Mouse (Mus musculus): ENCODE measurements at regions not wholly inside any gene's neighbourhood (a gene's known extent, or its start where the extent isn't known, plus 50 kb on each side); places are given as distances from the start of the nearest gene placed in this dataset.

DNA sequence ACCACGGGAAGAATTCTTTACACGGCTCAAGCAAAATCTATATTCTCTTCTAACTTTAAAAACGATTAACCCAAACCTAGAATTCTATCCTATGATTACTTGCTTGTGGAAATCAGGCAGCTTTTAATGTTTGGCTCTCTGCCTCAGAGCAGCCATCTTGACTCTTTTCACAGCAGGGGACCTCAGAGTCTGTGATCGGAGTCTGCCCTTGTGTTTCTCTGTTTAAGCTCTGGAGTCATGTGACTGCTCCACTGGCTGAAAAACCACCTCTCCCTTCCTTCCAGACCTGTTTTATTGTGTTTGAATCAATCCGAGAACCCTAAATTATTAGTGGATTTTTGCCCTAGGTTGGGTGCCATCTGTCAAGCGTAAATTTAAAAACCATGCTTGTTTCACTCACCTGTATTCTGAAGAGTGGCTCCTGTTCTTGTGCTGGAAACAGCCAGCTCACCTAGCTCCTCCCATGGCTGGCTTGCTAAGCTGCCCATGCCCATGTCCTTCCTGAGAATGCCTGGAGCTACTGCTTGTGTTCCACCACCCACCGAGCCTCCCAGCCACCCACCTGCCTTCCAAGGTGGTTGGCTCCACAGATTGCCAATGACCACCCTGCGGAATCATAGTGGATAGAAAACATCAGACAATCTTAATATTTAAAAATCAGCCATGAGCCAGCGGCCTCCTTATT is 62.6 kb downstream of the Perp start:
- no peaks in the 10 kb centered on the region for H3K27me3 ChIP-seq (ENCODE audit: insufficient read depth, low read length)
- H3K9me3 ChIP-seq (ENCODE audit: low read length), result no peaks in the 10 kb centered on the region
- no peak for TF ChIP-seq CTCF (conservative IDR thresholded peaks at IDR 0.05; ENCODE audit: low read length)
- no peak for TF ChIP-seq NANOG (IDR thresholded peaks at IDR 0.05; ENCODE audit: borderline replicate concordance, low read length)
- TF ChIP-seq POU5F1 (IDR thresholded peaks at IDR 0.05; ENCODE audit: borderline replicate concordance, low read length), result no peak
- peaks cover 12% of the 10 kb centered on the region for H3K4me1 ChIP-seq (replicated peaks; ENCODE audit: low read depth, low read length)
- no peaks in the 10 kb centered on the region for H3K36me3 ChIP-seq (ENCODE audit: insufficient read depth, low read length)
- H3K4me3 ChIP-seq (replicated peaks; ENCODE audit: low read length), result no peak overlapping the region

DNA sequence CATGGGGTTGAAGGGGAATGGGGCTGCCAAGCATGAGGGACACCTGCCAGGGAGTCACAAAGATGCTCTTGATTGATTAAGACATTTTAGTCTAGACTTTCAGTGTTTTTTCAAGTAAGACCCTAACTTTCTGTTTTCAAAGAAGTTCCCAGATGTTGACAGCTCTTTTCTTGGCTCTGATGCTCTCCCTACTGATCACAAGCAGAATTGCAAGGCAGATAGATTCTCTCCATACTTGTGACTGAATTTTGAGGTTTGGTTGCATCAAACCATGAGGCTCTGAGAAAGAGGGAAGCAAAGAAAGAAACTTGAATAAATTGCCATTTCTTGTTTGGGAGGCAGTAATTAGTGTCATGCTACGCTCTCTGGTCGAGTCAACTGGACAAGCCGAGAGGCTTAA is 64.5 kb downstream of the Perp start:
- H3K36me3 ChIP-seq (ENCODE audit: insufficient read depth, low read length), result no peaks in the 10 kb centered on the region
- no peaks in the 10 kb centered on the region for H3K9me3 ChIP-seq (ENCODE audit: low read length)
- H3K4me1 ChIP-seq (replicated peaks; ENCODE audit: low read depth, low read length), result peaks cover 12% of the 10 kb centered on the region
- H3K27me3 ChIP-seq (ENCODE audit: insufficient read depth, low read length), result no peaks in the 10 kb centered on the region
- no peak overlapping the region for H3K4me3 ChIP-seq (replicated peaks; ENCODE audit: low read length)
- TF ChIP-seq CTCF (conservative IDR thresholded peaks at IDR 0.05; ENCODE audit: low read length) (peak; percentile 39), NANOG (IDR thresholded peaks at IDR 0.05; ENCODE audit: borderline replicate concordance, low read length) (no peak)

DNA sequence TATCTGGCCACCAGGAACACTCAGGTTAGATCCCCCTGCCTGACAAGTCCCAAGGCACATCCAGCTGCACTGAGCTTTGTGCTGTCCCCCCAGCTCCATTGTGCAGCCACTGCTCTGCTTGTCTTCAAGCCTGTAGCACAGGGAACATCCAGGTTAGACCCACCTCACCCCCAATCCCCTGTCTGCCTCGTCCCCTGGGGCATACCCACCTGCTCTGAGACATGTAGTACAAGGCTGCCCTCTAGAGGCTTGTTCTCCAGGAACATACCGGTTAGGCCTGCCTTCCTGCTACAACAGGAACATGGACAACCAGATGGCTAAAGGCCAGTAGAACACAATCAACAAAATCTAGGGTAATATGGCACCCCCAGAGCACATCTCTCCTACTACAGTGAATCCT is 66.1 kb downstream of the Perp start:
- TF ChIP-seq POU5F1 (IDR thresholded peaks at IDR 0.05; ENCODE audit: borderline replicate concordance, low read length), result no peak
- no peak for TF ChIP-seq NANOG (IDR thresholded peaks at IDR 0.05; ENCODE audit: borderline replicate concordance, low read length)
- TF ChIP-seq CTCF (conservative IDR thresholded peaks at IDR 0.05; ENCODE audit: low read length), result peak; percentile 22
- no peaks in the 10 kb centered on the region for H3K27me3 ChIP-seq (ENCODE audit: insufficient read depth, low read length)
- H3K9me3 ChIP-seq (ENCODE audit: low read length), result no peaks in the 10 kb centered on the region
- H3K36me3 ChIP-seq (ENCODE audit: insufficient read depth, low read length), result no peaks in the 10 kb centered on the region
- peaks cover 7% of the 10 kb centered on the region for H3K4me1 ChIP-seq (replicated peaks; ENCODE audit: low read depth, low read length)
- H3K4me3 ChIP-seq (replicated peaks; ENCODE audit: low read length), result no peak overlapping the region

DNA sequence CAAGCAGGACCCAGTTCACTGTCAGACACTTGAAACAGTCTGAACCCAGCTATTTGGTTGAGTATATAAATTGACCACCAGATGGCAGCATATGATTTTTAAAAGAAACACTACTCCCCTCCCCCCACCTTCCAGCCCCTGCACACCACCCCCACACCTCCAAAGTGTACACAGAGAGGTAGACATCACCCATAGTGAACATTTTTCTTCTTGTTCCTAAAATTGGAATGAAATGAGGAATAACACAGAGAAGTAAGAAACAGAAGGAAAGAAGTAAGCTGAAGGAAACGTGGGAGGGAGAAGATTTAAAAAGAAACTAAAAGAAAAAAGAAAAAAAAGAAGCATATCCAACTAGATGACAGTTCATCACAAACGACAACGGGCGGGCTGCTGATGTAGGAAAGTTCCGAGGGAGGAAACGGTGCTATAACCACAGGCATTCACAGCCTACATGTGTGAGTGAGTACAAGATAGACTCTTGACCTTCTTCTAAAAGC is 72.3 kb downstream of the Perp start:
- TF ChIP-seq NANOG (IDR thresholded peaks at IDR 0.05; ENCODE audit: borderline replicate concordance, low read length) (no peak), POU5F1 (IDR thresholded peaks at IDR 0.05; ENCODE audit: borderline replicate concordance, low read length) (no peak), CTCF (conservative IDR thresholded peaks at IDR 0.05; ENCODE audit: low read length) (peak; percentile 25)
- no peaks in the 10 kb centered on the region for H3K9me3 ChIP-seq (ENCODE audit: low read length)
- no peak overlapping the region for H3K4me3 ChIP-seq (replicated peaks; ENCODE audit: low read length)
- no peaks in the 10 kb centered on the region for H3K36me3 ChIP-seq (ENCODE audit: insufficient read depth, low read length)
- no peaks in the 10 kb centered on the region for H3K4me1 ChIP-seq (replicated peaks; ENCODE audit: low read depth, low read length)
- no peaks in the 10 kb centered on the region for H3K27me3 ChIP-seq (ENCODE audit: insufficient read depth, low read length)

DNA sequence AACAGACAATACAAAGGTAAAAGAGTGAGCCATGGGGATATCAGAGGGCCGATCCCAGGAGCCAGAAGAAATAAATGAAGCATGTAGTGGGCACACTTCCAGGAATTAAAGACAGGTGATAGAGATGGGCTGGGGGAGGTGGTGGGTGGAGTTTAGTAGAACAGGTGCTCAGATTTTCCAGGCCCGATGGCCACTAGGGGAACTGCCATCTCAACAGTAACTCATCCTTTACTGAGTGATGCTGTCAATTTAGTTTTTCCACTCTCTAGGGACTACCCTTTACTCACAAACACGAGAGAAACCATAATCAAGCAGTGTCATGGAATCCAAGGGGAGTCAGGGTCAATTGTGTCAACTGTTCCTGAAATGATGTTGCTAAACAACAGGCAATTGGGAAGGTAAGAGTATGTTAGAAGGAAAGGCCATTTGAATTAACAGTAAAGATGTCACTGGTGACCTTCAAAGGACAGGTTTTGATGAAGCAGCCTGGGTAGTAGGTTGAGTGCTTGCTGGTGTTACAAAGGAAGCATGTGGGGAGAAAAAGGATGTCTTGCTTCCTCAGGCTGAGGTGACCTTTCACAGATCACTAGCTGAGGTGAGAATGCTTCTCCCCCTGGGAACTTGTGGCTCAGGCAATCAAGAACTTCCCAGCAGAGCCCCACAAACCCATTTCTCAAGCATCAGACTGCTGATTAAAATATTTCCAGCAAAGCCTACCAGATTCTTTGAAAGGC is 78.4 kb downstream of the Perp start:
- no peak overlapping the region for H3K4me3 ChIP-seq (replicated peaks; ENCODE audit: low read length)
- H3K27me3 ChIP-seq (ENCODE audit: insufficient read depth, low read length), result no peaks in the 10 kb centered on the region
- TF ChIP-seq CTCF (conservative IDR thresholded peaks at IDR 0.05; ENCODE audit: low read length) (no peak), NANOG (IDR thresholded peaks at IDR 0.05; ENCODE audit: borderline replicate concordance, low read length) (no peak), POU5F1 (IDR thresholded peaks at IDR 0.05; ENCODE audit: borderline replicate concordance, low read length) (no peak)
- no peaks in the 10 kb centered on the region for H3K36me3 ChIP-seq (ENCODE audit: insufficient read depth, low read length)
- no peaks in the 10 kb centered on the region for H3K4me1 ChIP-seq (replicated peaks; ENCODE audit: low read depth, low read length)
- H3K9me3 ChIP-seq (ENCODE audit: low read length), result no peaks in the 10 kb centered on the region

DNA sequence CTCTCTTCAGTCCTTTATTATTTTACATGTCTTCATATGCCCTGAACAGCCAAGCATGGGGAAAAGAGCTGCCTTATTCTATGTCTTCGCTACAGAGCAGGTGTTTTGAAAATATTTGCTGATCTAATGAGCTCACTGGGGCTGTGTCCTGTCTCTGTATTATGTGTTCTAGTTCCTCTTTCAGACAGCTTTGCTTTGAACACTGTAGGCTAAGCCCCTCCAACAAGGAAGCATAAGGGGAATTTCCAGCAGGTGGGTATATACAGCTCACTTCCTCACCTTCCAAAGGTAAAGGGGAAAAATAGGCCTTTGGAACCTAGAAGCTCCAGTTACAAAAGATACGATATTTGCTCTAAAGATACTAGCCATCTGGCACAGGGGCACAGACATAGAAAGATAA is 83.0 kb downstream of the Perp start:
- Histone ChIP-seq H3K4me3 (replicated peaks; ENCODE audit: low read length) (no peak overlapping the region), H3K9me3 (ENCODE audit: low read length) (no peaks in the 10 kb centered on the region), H3K4me1 (replicated peaks; ENCODE audit: low read depth, low read length) (no peaks in the 10 kb centered on the region), H3K36me3 (ENCODE audit: insufficient read depth, low read length) (no peaks in the 10 kb centered on the region), H3K27me3 (ENCODE audit: insufficient read depth, low read length) (no peaks in the 10 kb centered on the region)
- no peak for TF ChIP-seq NANOG (IDR thresholded peaks at IDR 0.05; ENCODE audit: borderline replicate concordance, low read length)
- TF ChIP-seq CTCF (conservative IDR thresholded peaks at IDR 0.05; ENCODE audit: low read length), result no peak
- no peak for TF ChIP-seq POU5F1 (IDR thresholded peaks at IDR 0.05; ENCODE audit: borderline replicate concordance, low read length)

DNA sequence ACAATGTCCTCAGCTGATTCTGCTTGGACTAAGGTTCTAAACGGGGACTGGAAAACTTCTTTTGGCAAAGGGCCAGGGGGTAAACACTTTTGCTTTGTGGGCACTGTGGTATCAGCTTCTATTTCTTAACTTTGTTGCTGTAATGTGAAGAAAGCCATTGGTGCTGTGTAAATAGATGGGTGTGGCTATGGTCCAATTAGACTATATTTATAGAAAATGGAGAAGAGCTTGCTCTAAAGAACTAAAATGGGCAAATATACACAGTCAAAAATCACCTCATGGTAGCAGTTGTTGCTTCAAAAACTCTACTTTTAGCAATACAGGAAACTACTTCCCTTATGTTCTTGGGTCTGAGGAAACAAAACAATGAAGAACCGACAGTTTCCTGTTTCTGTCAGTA is 84.1 kb downstream of the Tnfaip3 start:
- H3K9me3 ChIP-seq (ENCODE audit: low read length), result no peaks in the 10 kb centered on the region
- no peaks in the 10 kb centered on the region for H3K36me3 ChIP-seq (ENCODE audit: insufficient read depth, low read length)
- no peak overlapping the region for H3K4me3 ChIP-seq (replicated peaks; ENCODE audit: low read length)
- H3K27me3 ChIP-seq (ENCODE audit: insufficient read depth, low read length), result no peaks in the 10 kb centered on the region
- TF ChIP-seq POU5F1 (IDR thresholded peaks at IDR 0.05; ENCODE audit: borderline replicate concordance, low read length), result no peak
- TF ChIP-seq NANOG (IDR thresholded peaks at IDR 0.05; ENCODE audit: borderline replicate concordance, low read length), result no peak
- no peak for TF ChIP-seq CTCF (conservative IDR thresholded peaks at IDR 0.05; ENCODE audit: low read length)
- no peaks in the 10 kb centered on the region for H3K4me1 ChIP-seq (replicated peaks; ENCODE audit: low read depth, low read length)

DNA sequence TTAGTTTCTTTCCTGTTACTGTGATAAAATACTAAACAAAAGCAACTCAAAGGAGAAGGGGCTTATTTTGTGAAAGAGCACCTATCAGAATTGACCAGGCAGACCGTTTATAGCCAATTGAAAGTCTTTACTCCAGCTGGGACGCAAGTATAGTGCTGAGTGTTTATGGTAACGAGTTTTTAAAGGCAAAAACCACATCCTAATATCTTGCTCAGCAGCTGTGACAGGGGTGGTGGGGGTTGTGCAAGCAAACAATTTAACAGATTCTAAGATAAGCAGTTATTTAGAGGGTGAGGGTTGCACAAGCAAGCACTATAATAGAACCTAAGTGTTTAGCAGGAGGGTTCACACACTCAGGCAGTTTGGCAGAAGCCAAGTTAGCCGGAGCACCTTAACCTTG is 74.0 kb downstream of the Tnfaip3 start:
- TF ChIP-seq POU5F1 (IDR thresholded peaks at IDR 0.05; ENCODE audit: borderline replicate concordance, low read length) (no peak), CTCF (conservative IDR thresholded peaks at IDR 0.05; ENCODE audit: low read length) (no peak), NANOG (IDR thresholded peaks at IDR 0.05; ENCODE audit: borderline replicate concordance, low read length) (no peak)
- H3K9me3 ChIP-seq (ENCODE audit: low read length), result no peaks in the 10 kb centered on the region
- H3K4me1 ChIP-seq (replicated peaks; ENCODE audit: low read depth, low read length), result no peaks in the 10 kb centered on the region
- no peak overlapping the region for H3K4me3 ChIP-seq (replicated peaks; ENCODE audit: low read length)
- H3K36me3 ChIP-seq (ENCODE audit: insufficient read depth, low read length), result no peaks in the 10 kb centered on the region
- H3K27me3 ChIP-seq (ENCODE audit: insufficient read depth, low read length), result no peaks in the 10 kb centered on the region
